Mouse (Mus musculus) macrophage (primary cell): ENCODE measurements around the gene Yju2. TPM values are rescaled to one million over a fixed set of nuclear protein-coding genes. Genes with fewer than 3 reads are reported as not detected.

ENCODE experiments used
- H3K27ac ChIP-seq: fragments of 350-480 bp; formaldehyde crosslinking; 2 replicates; pipeline ENCODE4 v1.9.0; 2021
- H3K36me3 ChIP-seq: fragments of 350-480 bp; formaldehyde crosslinking; 2 replicates; pipeline ENCODE4 v1.9.0; 2021; ENCODE audit errors: inconsistent target
- H3K4me3 ChIP-seq: fragments of 350-480 bp; formaldehyde crosslinking; 2 replicates; pipeline ENCODE4 v1.9.0; 2021; ENCODE audit errors: inconsistent target
- H3K79me2 ChIP-seq: fragments of 350-480 bp; formaldehyde crosslinking; 2 replicates; pipeline ENCODE4 v1.9.0; 2021; ENCODE audit errors: inconsistent target
- WGBS: methylation state at CpG from one replicate; pipeline ENCODE4 v1.1.7; 2026; ENCODE audit warnings: inconsistent platforms; ENCODE audit not compliant: missing documents; 5-methylcytosine and 5-hydroxymethylcytosine counted together
- polyA plus RNA-seq: library from polyadenylated mRNA; stranded (reverse); fragments of 250-400 nt; gene quantifications from 3 replicates; pipeline ENCODE4 v1.2.4, GENCODE M21; 2018; ENCODE audit warnings: inconsistent platforms

Gene Yju2
- polyA plus RNA-seq, 1 experiment from 2014 or later, result 11.5 TPM

GRCm38 (mm10) chr17:55969560-55969959 lies 10.7 kb downstream of the Yju2 start:
- no peak overlapping the region for H3K4me3 ChIP-seq
- no peaks in the 10 kb centered on the region for H3K79me2 ChIP-seq
- H3K36me3 ChIP-seq, result peaks cover 27% of the 10 kb centered on the region; the same call in 1 of the 2 replicates
- 52% methylated on average over 11 of the region's 14 CpGs for whole genome bisulfite sequencing
- no peak overlapping the region for H3K27ac ChIP-seq

GRCm38 (mm10) chr17:55969966-55970891 lies 11.3 kb downstream of the Yju2 start, which contains the start of gene Shd:
TSS of gene Shd (plus strand) at chr17:55970467.
- Histone ChIP-seq H3K79me2 (no peaks in the 10 kb centered on the region), H3K4me3 (no peak within 1 kb of the TSS), H3K36me3 (peaks cover 27% of the 10 kb centered on the region; the same call in 1 of the 2 replicates), H3K27ac (no peak within 1 kb of the TSS)
- WGBS, result 12% methylated on average over 55 of the region's 55 CpGs

- Histone ChIP-seq H3K79me2 (no peaks in the 10 kb centered on the region), H3K4me3 (no peak overlapping the region), H3K27ac (no peak overlapping the region), H3K36me3 (peaks cover 17% of the 10 kb centered on the region; the same call in 1 of the 2 replicates)
- WGBS, result 46% methylated on average over 19 of the region's 22 CpGs
Measured at GRCm38 (mm10) chr17:55971453-55971852, 12.6 kb downstream of the Yju2 start.

- WGBS, result 27% methylated on average over 12 of the region's 13 CpGs
- H3K27ac ChIP-seq, result no peak overlapping the region
Measured at GRCm38 (mm10) chr17:55976255-55976862, 17.5 kb downstream of the Yju2 start.

GRCm38 (mm10) chr17:55977301-55977700 lies 18.4 kb downstream of the Yju2 start:
- no peaks in the 10 kb centered on the region for H3K36me3 ChIP-seq
- WGBS, result 81% methylated on average over 3 of the region's 3 CpGs
- H3K4me3 ChIP-seq, result no peak overlapping the region
- H3K79me2 ChIP-seq, result no peaks in the 10 kb centered on the region
- no peak overlapping the region for H3K27ac ChIP-seq

More at GRCm38 (mm10) chr17:55976255-55976862, 17.5 kb downstream of the Yju2 start:
- Histone ChIP-seq H3K79me2 (no peaks in the 10 kb centered on the region), H3K4me3 (no peak overlapping the region), H3K36me3 (no peaks in the 10 kb centered on the region)

GRCm38 (mm10) chr17:55986030-55986961 lies 27.4 kb downstream of the Yju2 start, which contains the start of gene Fsd1:
TSS of gene Fsd1 (plus strand) at chr17:55986509.
- WGBS, result 21% methylated on average over 26 of the region's 35 CpGs
- Histone ChIP-seq H3K27ac (no peak within 1 kb of the TSS), H3K36me3 (no peaks in the 10 kb centered on the region), H3K79me2 (no peaks in the 10 kb centered on the region), H3K4me3 (no peak within 1 kb of the TSS)

GRCm38 (mm10) chr17:55990278-55990898 lies 31.5 kb downstream of the Yju2 start:
- H3K36me3 ChIP-seq, result no peaks in the 10 kb centered on the region
- H3K4me3 ChIP-seq, result no peak overlapping the region
- no peak overlapping the region for H3K27ac ChIP-seq
- H3K79me2 ChIP-seq, result no peaks in the 10 kb centered on the region
- WGBS, result 88% methylated on average over 8 of the region's 8 CpGs

GRCm38 (mm10) chr17:55996007-55996406 lies 37.1 kb downstream of the Yju2 start:
- no peaks in the 10 kb centered on the region for H3K36me3 ChIP-seq
- H3K79me2 ChIP-seq, result no peaks in the 10 kb centered on the region
- no peak overlapping the region for H3K27ac ChIP-seq
- WGBS, result 92% methylated on average over 14 of the region's 15 CpGs
- H3K4me3 ChIP-seq, result no peak overlapping the region

- Histone ChIP-seq H3K27ac (no peak overlapping the region), H3K36me3 (no peaks in the 10 kb centered on the region), H3K79me2 (no peaks in the 10 kb centered on the region), H3K4me3 (no peak overlapping the region)
- 32% methylated on average over 29 of the region's 30 CpGs for WGBS
Measured at GRCm38 (mm10) chr17:55999794-56000499, 41.0 kb downstream of the Yju2 start.

GRCm38 (mm10) chr17:56003000-56003399 lies 44.1 kb downstream of the Yju2 start:
- Histone ChIP-seq H3K79me2 (no peaks in the 10 kb centered on the region), H3K4me3 (no peak overlapping the region), H3K36me3 (no peaks in the 10 kb centered on the region), H3K27ac (no peak overlapping the region)
- 46% methylated on average over 3 of the region's 3 CpGs for WGBS

- H3K4me3 ChIP-seq, result no peak within 1 kb of the TSS
- no peaks in the 10 kb centered on the region for H3K36me3 ChIP-seq
- WGBS, result 53% methylated on average over 7 of the region's 13 CpGs
- H3K79me2 ChIP-seq, result peaks cover 9% of the 10 kb centered on the region; the same call in 1 of the 2 replicates
- no peak within 1 kb of the TSS for H3K27ac ChIP-seq
Measured at GRCm38 (mm10) chr17:56005415-56006061, 46.6 kb downstream of the Yju2 start, which contains the start of the genes Stap2 and Mpnd. TSS of gene Stap2 (minus strand) at chr17:56005584. TSS of gene Mpnd (plus strand) at chr17:56005711.

GRCm38 (mm10) chr17:56006956-56007355 lies 48.1 kb downstream of the Yju2 start:
- Histone ChIP-seq H3K36me3 (peaks cover 7% of the 10 kb centered on the region; the same call in 1 of the 2 replicates), H3K4me3 (no peak overlapping the region), H3K27ac (no peak overlapping the region), H3K79me2 (peaks cover 14% of the 10 kb centered on the region; the same call in 1 of the 2 replicates)
- 98% methylated on average over 9 of the region's 10 CpGs for WGBS
